Mouse (Mus musculus) heart, embryonic 14.5 days (tissue): ENCODE data around the gene Spata3. TPM values are rescaled to one million over a fixed set of nuclear protein-coding genes. Genes with fewer than 3 reads are reported as not detected.

ENCODE experiments used
- ATAC-seq: fragments of 200-750 bp; cut with Nextera tagmentation; 2 replicates; pipeline ENCODE4 v1.8.0; 2017; ENCODE audit warnings: low read depth, moderate TSS enrichment; ENCODE audit not compliant: insufficient number of reproducible peaks, insufficient read depth, low FRiP score
- H3K27ac ChIP-seq, 2 experiments: fragments of 200-500 bp in 1 of 2; fragments of 300-500 bp in 1 of 2; sonication (generic) in 1 of 2; replicated peaks in 1 of 2; 2 replicates each; pipeline ENCODE4 v1.5.1; 2012 to 2014; ENCODE audit warnings: low read depth in 2 of 2, low read length in 2 of 2, control low read depth in 1 of 2, mild to moderate bottlenecking in 1 of 2, mixed read lengths in 1 of 2; ENCODE audit not compliant: control insufficient read depth in 1 of 2, insufficient read depth in 1 of 2
- H3K27me3 ChIP-seq: fragments of 300-500 bp; sonication (generic); 2 replicates; pipeline ENCODE4 v1.6.1; 2014; ENCODE audit warnings: mild to moderate bottlenecking, low read length, control low read depth; ENCODE audit not compliant: control insufficient read depth, insufficient read depth
- H3K36me3 ChIP-seq: fragments of 300-500 bp; sonication (generic); 2 replicates; pipeline ENCODE4 v1.6.1; 2014; ENCODE audit warnings: mild to moderate bottlenecking, control low read depth, low read length, mixed read lengths; ENCODE audit not compliant: control insufficient read depth, insufficient read depth
- H3K4me1 ChIP-seq, 2 experiments: fragments of 200-500 bp in 1 of 2; fragments of 300-500 bp in 1 of 2; sonication (generic) in 1 of 2; 2 replicates each; pipeline ENCODE4 v1.6.1; 2012 to 2014; ENCODE audit warnings: low read length in 2 of 2, control low read depth in 1 of 2, mixed read lengths in 1 of 2; ENCODE audit not compliant: control insufficient read depth in 2 of 2, insufficient read depth in 2 of 2
- H3K4me2 ChIP-seq: fragments of 300-500 bp; sonication (generic); 2 replicates; pipeline ENCODE4 v1.6.1; 2014; ENCODE audit warnings: mild to moderate bottlenecking, low read length
- H3K4me3 ChIP-seq, 2 experiments: fragments of 200-500 bp in 1 of 2; fragments of 300-500 bp in 1 of 2; sonication (generic) in 1 of 2; 2 replicates each; pipeline ENCODE4 v1.5.1; 2012 to 2014; ENCODE audit warnings: low read length in 2 of 2, mild to moderate bottlenecking in 2 of 2, control low read depth in 1 of 2, low read depth in 1 of 2, moderate library complexity in 1 of 2; ENCODE audit not compliant: control insufficient read depth in 1 of 2, insufficient read depth in 1 of 2
- H3K9ac ChIP-seq: fragments of 300-500 bp; sonication (generic); 2 replicates; pipeline ENCODE4 v1.6.1; 2014; ENCODE audit warnings: mild to moderate bottlenecking, low read length
- H3K9me3 ChIP-seq: fragments of 300-500 bp; sonication (generic); 2 replicates; pipeline ENCODE4 v1.6.1; 2016; ENCODE audit warnings: low read length, control low read depth; ENCODE audit not compliant: control insufficient read depth
- WGBS: fragments of 180-500 bp; shearing (Covaris S2); extraction: QIAGEN DNeasy Blood & Tissue Kit; methylation state at CpG from one replicate; pipeline ENCODE4 v1.1.7; 2014; 5-methylcytosine and 5-hydroxymethylcytosine counted together
- polyA plus RNA-seq: library from polyadenylated mRNA; unstranded; fragments of >200 nt; fragmentation: Nextera tagmentation; extraction: Ambion mirVana; gene quantifications from 2 replicates; pipeline ENCODE4 v1.2.1, GENCODE M21; 2014

Gene Spata3
- polyA plus RNA-seq, 1 experiment from 2014 or later: not detected

DNA sequence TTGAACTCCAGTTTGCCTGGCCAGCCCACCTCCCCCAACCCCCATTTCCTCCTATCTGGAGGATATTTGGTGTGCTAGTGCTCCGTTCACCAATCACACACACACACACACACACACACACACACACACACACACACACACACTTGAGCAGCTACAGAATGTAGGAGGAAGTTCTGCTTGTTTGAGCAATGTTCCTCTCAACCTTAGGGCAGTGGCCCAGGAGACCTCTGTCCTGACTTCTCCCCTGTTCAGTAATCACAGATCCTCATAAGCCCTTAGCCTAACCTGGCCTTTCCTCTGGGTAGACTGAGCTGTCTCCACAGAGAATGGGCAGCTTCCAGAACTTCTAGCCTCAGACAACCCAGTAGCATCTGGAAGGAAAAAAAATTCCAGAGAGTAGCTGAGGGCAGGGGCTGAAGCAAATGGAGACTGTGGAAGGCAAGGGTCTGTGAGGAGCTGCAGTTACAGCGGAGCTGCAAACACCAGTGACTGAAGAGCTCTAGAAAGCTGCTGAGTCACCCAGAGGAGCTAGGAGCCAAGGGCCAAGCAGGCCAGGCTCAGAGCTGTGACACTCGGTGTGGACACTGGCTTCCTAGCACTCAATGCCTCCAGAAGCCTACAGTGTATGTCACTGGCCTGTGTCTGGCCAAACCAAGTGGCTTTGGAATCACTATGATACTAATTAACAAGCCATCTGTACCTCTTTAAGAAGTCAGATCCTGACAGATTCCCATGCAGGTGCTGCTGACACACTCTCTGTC, 21.8 kb downstream of the Spata3 start:
- 51% methylated on average over 3 of the region's 3 CpGs for WGBS
- Histone ChIP-seq H3K27ac (no peak overlapping the region), H3K36me3 (no peaks in the 10 kb centered on the region), H3K27me3 (peaks cover 3% of the 10 kb centered on the region; the same call in 1 of the 2 replicates), H3K9ac (no peak overlapping the region), H3K9me3 (peaks cover 4% of the 10 kb centered on the region), H3K4me2 (no peak overlapping the region), H3K4me1 (no peaks in the 10 kb centered on the region), H3K4me3 (no peak overlapping the region)
- no peak for ATAC-seq

GRCm38 (mm10) chr1:86040131-86040530, 23.5 kb downstream of the Spata3 start:
- no peak overlapping the region for H3K9ac ChIP-seq
- peaks cover 4% of the 10 kb centered on the region for H3K9me3 ChIP-seq
- H3K27me3 ChIP-seq: peaks cover 19% of the 10 kb centered on the region
- H3K4me3 ChIP-seq: no peak overlapping the region
- no peak overlapping the region for H3K4me2 ChIP-seq
- H3K27ac ChIP-seq: no peak overlapping the region
- H3K36me3 ChIP-seq: no peaks in the 10 kb centered on the region
- 67% methylated on average over 4 of the region's 4 CpGs for WGBS
- ATAC-seq: no peak
- no peaks in the 10 kb centered on the region for H3K4me1 ChIP-seq

GRCm38 (mm10) chr1:86040817-86041216, 24.2 kb downstream of the Spata3 start:
- H3K9me3 ChIP-seq: peaks cover 4% of the 10 kb centered on the region
- ATAC-seq: no peak
- 0 out of 4 replicates have a peak, but pooled peaks cover 0 to 2% of the 10 kb centered on the region in 2 experiments for H3K4me1 ChIP-seq
- no peak overlapping the region for H3K4me2 ChIP-seq
- peaks cover 25% of the 10 kb centered on the region for H3K27me3 ChIP-seq
- H3K36me3 ChIP-seq: no peaks in the 10 kb centered on the region
- WGBS: 85% methylated on average over 3 of the region's 3 CpGs
- no peak overlapping the region for H3K4me3 ChIP-seq
- no peak overlapping the region for H3K27ac ChIP-seq
- no peak overlapping the region for H3K9ac ChIP-seq

GRCm38 (mm10) chr1:86045056-86045455, 28.4 kb downstream of the Spata3 start:
- no peak overlapping the region for H3K27ac ChIP-seq
- peaks cover 11 to 22% of the 10 kb centered on the region in 2 experiments for H3K4me1 ChIP-seq
- H3K27me3 ChIP-seq: peaks cover 54% of the 10 kb centered on the region
- no peak overlapping the region for H3K9ac ChIP-seq
- H3K9me3 ChIP-seq: peaks cover 4% of the 10 kb centered on the region
- WGBS: 55% methylated on average over 4 of the region's 4 CpGs
- H3K4me3 ChIP-seq: no peak overlapping the region
- H3K36me3 ChIP-seq: no peaks in the 10 kb centered on the region
- ATAC-seq: no peak
- H3K4me2 ChIP-seq: no peak overlapping the region

DNA sequence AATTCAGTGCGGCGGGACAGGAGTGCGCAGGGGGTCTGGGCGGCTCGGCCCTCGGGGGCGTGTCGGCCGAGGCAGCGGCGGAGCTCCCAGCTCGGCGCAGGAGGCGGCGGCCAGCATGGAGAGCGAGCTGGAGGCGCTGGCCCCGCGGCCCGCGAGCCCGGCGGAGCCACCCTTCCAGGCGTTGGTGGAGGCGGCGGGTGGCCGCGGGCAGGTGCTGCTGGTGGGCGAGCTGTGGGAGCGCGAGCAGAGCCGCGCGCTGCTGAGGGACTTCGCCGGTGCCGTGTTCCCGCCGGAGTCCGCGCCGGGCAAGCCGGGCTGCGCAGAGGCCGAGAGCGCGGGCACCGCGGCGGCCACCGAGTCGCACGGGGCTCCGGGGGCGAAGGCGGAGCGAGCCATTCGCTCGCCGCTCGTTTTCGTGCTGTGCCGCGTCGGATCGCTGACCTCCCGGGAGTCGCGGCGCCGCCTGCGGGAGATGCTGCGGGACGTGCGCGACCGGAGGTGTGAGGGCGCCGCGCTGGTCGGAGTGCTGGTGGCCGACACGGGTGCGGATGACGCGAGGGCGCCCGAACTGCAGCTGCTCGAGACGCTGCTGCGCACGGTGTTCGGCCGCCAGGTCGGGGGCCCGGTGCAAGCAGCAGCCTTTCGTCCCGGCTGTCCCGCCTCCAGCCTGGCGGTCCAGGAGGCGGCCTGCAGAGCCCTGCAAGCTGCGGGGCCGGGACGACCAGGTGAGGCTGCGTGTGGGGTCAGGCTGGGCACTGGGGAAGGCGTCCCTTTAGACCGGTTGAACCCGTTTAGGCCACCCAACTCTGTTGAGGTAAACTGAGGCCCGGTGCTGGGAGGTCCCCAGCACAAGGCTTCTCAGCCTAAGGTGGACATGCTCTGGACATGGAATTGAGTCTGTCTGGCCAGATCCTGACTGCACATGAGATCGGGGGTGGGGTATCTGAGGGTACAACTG, 29.5 kb downstream of the Spata3 start, which contains the start of gene 2810459M11Rik:
Gene 2810459M11Rik (plus strand): TSS at position 16 of the 958 bp plus-strand sequence.
- H3K9ac ChIP-seq: peak within 1 kb of the TSS; percentile 68
- H3K27ac ChIP-seq: no peak within 1 kb of the TSS
- no peaks in the 10 kb centered on the region for H3K36me3 ChIP-seq
- WGBS: under 1% methylated on average over 97 of the region's 110 CpGs
- peaks cover 54% of the 10 kb centered on the region for H3K27me3 ChIP-seq
- peak within 1 kb of the TSS; percentile 53 to 58 for H3K4me3 ChIP-seq
- peaks cover 11 to 22% of the 10 kb centered on the region in 2 experiments for H3K4me1 ChIP-seq
- peaks cover 4% of the 10 kb centered on the region for H3K9me3 ChIP-seq
- peak; percentile 56 for ATAC-seq
- peak within 1 kb of the TSS; percentile 98 for H3K4me2 ChIP-seq

DNA sequence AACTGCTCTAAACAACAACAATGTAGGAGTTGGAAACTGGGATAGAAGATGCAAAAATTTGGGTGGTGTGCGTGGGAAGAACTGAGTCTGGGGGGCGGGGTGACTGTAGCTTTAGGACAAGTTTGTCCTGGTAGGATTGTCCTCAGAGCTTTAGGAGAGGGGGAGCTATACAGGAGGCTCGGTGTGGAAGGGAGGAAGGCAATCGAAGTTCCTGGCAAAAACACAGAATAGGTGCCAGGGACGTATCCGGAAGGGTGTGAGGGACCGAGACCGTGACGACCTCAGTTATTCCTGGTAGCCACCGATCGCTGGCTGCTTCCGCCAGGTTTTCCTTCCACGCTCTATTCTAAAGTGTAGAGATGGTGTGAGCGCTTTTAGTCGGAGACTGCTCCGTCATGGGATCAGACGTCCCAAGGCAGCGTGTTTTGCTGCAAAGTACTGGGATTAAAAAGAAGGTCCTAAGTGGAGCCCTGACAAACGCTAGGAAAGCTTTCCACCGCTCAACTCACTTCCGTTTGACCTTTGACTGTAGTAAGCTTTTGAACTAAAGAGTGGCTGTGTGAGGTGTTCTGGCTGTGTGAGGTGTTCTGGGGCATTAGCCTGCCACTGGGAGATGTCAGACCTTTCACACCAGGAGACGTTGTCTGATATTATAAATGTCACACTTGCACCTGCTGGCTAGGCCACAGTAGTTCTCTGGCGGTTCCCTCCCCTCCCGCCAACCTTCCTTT, 30.4 kb downstream of the Spata3 start:
- H3K36me3 ChIP-seq: no peaks in the 10 kb centered on the region
- H3K4me3 ChIP-seq: peak overlapping the region in 1 of 2 experiments; percentile 58; a peak in 3 of 4 replicates
- peaks cover 11 to 22% of the 10 kb centered on the region in 2 experiments for H3K4me1 ChIP-seq
- WGBS: 15% methylated on average over 24 of the region's 24 CpGs
- no peak overlapping the region for H3K27ac ChIP-seq
- peaks cover 54% of the 10 kb centered on the region for H3K27me3 ChIP-seq
- peak overlapping the region; percentile 98 for H3K4me2 ChIP-seq
- H3K9ac ChIP-seq: no peak overlapping the region
- no peak for ATAC-seq
- no peaks in the 10 kb centered on the region for H3K9me3 ChIP-seq

- Histone ChIP-seq H3K4me1 (peaks cover 11 to 22% of the 10 kb centered on the region in 2 experiments), H3K9ac (no peak overlapping the region), H3K4me2 (no peak overlapping the region), H3K36me3 (no peaks in the 10 kb centered on the region), H3K27ac (no peak overlapping the region), H3K4me3 (no peak overlapping the region), H3K9me3 (no peaks in the 10 kb centered on the region), H3K27me3 (peaks cover 52% of the 10 kb centered on the region)
- 57% methylated on average over 4 of the region's 4 CpGs for WGBS
- no peak for ATAC-seq
Observed at GRCm38 (mm10) chr1:86048231-86048630, 31.6 kb downstream of the Spata3 start.
